Mouse (Mus musculus): ENCODE results near the gene Il13.
A peak's percentile ranks its signal among the peaks of the same experiment; 100 is the strongest.

Il13 gene

DNA sequence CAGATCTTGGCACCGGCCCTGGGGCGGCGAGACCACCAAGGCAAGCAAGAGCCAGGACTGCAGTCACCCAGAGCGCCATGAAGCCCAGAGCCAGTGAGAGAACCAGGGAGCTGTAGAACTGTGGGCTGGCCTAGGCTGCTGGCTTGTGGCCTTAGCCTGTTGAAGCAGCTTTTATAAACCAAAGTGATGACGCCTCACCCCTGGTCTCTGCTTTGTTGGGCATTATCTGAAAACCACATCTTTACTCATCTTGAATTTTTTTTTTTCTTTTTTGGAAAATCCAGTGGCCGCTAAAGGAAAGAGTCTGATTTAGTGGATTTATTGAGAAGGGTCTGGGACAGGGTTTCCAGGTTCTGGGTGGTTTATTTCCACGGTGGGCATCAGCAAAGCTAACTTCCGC is at the start of gene Il13:
Gene Il13, minus strand, starts transcription at position 147 of the 400 bp plus-strand sequence.
- DNase-seq = no peak

DNA sequence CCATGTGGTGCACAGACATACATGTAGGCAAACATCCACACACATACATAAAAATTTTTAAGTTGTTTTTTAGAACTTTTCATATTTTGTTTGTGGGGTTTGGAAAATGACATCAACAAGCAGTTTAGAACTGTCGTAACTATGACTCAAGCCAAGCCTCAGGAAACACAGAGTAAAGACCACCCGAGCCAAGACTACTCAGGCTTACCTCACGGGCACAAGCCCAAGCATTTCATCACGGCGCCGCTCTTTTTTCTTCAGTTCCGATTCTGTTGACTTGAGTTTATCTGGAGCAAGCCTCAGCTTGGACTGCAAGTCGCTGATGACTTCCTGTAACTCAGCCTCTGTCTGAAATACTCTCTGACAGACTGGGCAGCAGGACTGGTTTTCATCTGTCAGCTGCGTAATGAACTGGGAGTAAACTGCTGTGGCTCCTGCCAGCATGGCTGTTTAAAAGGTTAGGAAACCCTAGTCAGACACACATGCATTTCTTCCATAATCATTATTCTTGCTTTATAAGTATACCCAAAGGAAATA is 48.6 kb upstream of the Il13 start:
- no peak for DNase-seq

DNA sequence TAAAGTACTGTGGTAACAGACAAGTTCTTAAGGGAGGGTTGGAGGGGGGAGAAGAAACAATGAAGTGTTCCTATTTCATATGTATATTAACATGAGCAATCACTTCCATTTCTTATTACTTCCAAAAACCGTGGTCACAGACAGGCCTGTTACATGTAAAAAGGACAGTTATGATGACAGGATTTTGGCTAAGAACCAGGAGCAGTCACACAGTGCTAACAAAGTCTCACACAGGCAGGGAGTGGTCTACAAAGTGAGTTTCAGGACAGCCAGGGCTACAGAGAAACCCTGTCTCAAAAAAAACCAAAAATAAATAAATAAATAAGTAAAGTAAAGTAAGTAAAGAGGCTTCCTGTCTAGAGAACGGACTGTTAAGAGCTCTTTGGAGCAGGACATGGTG is 47.7 kb upstream of the Il13 start:
- no peak for DNase-seq

GRCm38 (mm10) chr11:53681686-53682085 is 47.2 kb upstream of the Il13 start:
- DNase-seq = no peak

- no peak for DNase-seq
These were observed 45.6 kb upstream of the Il13 start for GRCm38 (mm10) chr11:53680141-53680540.

- DNase-seq = no peak
These were observed 36.9 kb upstream of the Il13 start for GRCm38 (mm10) chr11:53671414-53671813.

DNA sequence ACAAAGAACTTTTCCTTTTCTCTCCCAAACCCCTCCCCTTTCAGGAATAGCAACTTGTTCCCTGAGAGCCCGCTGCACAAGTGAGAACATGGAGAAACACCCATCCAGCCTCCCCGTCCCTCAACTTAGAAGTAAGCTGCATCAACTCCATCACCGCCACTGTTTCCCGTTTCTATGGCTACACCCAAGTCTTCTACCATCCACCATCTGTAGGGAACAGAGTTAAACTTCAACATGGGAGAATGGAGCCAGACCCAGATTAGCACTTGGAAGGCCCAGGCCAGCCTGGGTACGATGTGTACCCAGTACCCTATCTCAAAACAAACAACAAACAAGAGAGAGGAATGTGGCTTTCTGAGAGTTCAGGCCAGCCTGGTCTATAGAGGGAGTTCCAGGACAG is 29.6 kb upstream of the Il13 start:
- DNase-seq = no peak

- DNase-seq = no peak
These were observed 28.5 kb upstream of the Il13 start for GRCm38 (mm10) chr11:53662794-53663674.

DNA sequence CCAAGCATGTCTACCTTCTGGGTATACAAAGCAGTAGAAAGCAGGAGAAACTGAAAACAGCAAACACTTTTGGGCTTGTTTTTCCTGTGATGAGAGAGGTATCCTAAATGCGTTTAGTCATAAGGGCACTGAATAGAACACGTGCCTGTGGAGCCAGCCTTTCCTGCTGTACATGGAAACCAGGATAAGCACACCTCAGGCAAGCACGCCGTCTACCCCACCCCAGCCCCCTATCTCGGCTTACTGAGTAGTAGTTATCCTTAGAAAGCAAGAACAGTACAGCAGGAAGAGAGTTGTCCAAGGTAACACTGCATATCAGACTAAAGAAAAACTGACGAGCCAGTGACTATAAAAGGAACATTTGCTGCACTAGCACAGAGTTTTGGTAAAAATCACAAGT is 23.3 kb upstream of the Il13 start:
- DNase-seq = no peak

GRCm38 (mm10) chr11:53657381-53657780 is 22.9 kb upstream of the Il13 start:
- no peak for DNase-seq

- no peak for DNase-seq
These were observed 22.2 kb upstream of the Il13 start for GRCm38 (mm10) chr11:53656558-53657202.

GRCm38 (mm10) chr11:53655043-53655442 is 20.5 kb upstream of the Il13 start:
- DNase-seq = no peak

- DNase-seq = no peak
These were observed 17.9 kb upstream of the Il13 start for GRCm38 (mm10) chr11:53652427-53652826.

DNA sequence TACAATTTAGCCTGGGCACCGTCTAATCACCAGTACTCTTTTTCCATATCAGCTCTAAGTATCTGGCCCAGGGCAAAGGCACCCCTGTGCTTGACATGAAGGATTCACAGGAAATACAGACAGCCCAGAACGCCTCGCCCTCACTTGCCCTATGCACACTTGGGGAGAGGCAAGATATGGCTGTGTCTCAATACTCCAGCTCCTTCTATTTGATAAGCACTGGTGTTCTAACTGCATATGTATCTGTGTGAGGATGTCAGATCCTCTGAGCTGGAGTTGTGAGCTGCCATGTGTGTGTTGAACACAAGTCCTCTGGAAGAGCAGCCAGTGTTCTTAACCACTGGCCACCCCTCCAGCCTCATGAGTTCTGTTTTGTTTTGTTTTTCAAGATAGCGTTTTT is 16.9 kb upstream of the Il13 start:
- no peak for DNase-seq

- no peak for DNase-seq
These were observed 9.5 kb upstream of the Il13 start for GRCm38 (mm10) chr11:53644017-53644416.

DNA sequence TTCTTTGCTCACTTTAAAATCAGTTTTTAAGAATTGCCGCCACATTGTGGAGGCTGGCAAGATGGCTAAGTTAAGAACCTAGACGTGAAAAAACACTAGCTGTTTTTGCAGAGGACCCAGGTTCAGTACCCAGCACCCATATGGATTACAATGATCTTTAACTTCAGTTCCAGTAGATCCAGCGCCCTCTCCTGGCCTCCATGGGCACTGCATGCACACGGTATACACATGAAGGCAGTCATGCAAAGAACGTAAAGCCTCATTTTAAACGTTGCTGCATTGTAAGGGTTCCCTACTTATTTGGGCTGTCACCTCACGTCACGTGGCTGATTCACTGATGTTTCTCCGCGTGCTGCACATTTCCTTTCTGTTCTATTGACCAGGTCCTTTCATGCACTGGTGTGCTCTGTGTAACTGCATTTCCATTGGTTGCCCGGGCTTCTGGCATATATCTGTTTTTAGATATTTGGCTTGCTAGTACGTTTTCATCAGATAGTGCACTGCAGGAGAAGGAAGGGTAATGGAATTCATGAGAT is 8.3 kb upstream of the Il13 start:
- no peak for DNase-seq

- DNase-seq = no peak
These were observed 3.3 kb upstream of the Il13 start for GRCm38 (mm10) chr11:53637803-53638260.

GRCm38 (mm10) chr11:53637046-53637802 is 2.7 kb upstream of the Il13 start:
- DNase-seq = no peak

DNA sequence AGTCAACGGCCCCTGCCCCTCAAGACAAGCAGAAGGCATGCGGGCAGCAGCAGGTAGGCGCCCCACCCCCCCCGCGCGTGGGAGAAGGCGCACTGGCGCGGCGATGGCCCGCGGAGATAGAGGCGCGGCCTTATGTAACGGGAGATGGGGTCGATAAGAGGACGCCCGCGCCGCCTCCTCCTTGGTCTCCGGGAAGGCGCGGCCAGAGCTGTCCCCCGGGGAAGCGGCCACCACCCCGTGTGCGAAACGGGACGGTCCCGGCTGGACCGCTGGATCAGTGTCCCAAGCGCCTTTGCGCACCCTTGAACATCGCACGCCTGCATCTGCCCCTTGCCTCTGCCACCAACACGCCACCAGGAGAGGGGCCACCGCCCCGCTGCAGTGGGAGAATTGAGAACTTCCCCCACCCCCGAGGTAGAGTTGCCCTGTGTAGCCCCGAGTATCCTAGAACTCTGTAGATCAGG is 1.7 kb upstream of the Il13 start:
- DNase-seq = peak; percentile 43

- no peak for DNase-seq
These were observed 1.2 kb upstream of the Il13 start for GRCm38 (mm10) chr11:53635590-53636182.

GRCm38 (mm10) chr11:53633644-53634043 is 858 bp downstream of the Il13 start:
- no peak for DNase-seq

DNA sequence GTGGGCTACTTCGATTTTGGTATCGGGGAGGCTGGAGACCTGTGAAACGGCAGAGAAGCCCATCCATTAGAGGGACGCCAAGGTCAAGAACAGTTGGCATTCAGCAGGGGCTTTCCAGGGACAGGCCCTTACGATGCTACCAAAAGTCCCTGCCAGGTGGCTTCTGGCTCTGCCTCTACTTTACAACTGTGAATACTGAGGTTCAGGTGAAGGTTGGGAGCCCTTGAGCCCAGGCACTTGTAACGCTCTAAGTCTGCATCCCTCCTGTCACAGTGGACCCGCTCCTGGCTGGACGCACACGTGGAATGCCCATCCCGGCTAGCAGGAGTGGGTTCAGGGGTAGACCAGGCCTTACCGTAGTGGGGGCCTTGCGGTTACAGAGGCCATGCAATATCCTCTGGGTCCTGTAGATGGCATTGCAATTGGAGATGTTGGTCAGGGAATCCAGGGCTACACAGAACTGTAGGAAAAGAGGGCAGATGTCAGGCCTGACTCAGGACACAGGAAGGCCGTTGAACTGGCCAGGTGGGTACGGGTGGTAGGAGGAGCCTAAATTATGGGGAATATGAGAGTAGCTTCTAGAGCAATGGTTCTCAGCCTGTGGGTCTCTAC is 2.3 kb downstream of the Il13 start:
- DNase-seq = peak; percentile 31
